Mouse (Mus musculus) urinary bladder, postnatal 4 days (tissue): ENCODE measurements around the gene S1pr4.

Source experiments
- DNase-seq, 2 experiments: peaks; one replicate each; pipeline ENCODE4 v3.0.0; 2021 to 2022; ENCODE audit warnings: low spot score in 2 of 2

The S1pr4 gene

DNA sequence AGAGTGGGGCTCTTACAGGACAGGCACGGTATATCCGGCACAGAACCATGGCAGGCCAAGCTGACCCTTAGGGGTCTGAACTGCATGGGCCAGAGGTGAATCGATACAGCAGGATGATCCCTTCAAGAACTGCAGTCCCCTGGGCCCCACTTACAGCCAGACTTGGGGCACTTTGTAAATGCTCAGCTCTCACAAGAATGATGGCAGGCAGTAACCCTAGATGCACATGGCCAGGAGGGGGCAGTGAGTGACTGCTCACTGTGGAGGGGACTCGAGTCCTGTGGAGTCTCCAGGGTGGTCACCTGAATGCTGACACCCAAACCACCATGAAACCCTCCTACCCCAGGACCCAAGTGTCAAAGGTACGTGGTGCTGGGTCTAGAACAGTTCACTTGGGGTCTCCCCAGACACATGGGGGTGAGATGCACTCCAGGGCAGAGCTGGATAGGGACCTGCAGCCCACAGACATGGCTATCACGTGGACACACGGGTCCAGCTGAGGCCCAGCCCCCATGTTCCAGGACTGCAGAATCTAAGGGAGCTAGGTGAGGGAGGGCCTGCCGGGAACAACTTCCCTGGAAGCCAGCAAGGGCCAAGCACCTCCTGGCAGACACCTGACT is 6.2 kb downstream of the S1pr4 start:
- no peak for DNase-seq

DNA sequence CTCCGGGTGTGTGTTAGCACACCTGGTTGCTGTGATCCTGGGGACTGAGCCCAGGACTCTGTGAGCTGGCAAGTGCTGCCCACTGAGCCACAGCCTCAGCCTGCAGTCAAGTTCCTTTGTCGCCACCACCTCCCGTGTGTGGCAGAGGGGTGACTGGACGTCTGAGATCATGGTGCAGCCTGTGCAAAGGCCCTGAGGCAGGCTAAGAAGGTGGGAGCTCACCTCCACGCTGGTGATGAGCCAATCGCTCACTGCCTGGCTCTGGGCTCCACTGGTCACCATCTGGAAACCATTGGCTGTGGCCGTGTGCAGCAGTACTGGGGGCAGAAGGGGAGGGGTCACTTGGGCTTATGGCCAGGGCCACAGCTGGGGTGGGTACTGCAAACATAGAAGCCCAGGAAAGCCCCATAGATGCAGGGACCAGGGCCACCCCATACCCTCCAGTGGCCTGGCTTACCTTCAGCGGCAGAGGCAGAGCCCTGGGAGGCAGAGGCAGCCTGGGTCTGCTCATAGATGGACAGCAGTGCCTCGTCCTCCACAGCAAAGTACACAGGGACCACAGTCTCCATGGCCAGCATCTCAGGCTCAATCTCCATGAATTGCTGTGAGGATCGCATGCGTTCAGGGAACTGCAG is 7.2 kb downstream of the S1pr4 start:
- DNase-seq, result no peak

DNA sequence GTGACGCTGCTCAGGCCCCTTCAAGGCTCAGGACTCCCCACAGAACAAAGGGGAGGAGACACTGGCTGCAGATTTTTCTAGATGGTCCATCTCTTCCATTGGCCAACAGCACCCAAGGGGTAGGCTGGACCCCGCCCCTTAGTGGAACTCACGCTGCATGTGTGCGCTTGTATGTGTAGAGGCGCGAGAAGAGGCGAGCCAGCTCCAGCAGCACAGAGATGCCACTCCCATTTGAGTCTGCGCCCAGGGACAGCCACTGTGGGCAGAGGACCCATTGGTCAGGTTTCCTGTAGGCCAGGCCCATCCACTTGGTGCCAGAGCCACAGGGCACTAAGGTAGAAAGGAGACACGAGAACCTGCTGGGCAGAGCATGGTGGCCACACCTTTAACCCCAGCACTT is 8.9 kb downstream of the S1pr4 start:
- no peak for DNase-seq

DNA sequence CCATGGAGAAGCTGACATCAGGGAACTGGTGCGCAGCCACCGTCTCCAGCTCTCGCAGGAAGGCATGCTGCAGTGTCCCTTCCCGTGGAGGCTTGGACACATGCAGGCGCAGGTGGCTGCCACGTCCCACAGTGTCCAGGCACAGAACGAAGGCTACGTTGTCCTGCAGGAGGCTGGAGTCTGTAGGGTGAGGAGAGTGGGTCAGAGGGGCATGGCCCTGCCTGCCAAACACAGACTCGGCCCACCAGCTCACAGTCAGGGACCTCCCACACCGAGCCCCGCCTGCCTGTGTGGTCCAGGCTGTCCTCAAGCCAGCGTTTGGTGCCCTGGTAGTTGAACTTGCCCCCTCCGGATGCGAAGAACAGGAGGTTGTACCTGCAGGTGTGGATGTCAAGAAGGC is 10.0 kb downstream of the S1pr4 start:
- no peak for DNase-seq

DNA sequence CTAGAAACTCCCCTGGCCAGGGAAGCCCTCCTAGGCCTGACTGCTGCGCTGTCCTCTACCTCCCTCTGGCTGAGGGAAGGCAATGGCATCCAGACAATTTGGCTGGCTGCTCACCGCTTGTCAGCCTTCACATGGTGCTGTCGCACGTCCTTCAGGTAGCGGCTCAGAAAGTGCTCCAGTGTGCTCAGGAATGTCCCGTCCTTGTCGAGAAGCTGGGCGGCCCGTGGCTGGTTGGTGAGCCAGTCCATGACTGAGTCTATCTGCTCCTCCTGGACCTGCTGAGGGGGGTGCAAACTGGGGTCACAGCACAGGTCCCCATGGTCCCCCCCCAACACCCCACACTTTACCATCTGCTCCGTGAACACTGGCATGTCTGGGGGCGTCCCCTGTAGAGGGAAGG is 11.9 kb downstream of the S1pr4 start:
- DNase-seq, result no peak

DNA sequence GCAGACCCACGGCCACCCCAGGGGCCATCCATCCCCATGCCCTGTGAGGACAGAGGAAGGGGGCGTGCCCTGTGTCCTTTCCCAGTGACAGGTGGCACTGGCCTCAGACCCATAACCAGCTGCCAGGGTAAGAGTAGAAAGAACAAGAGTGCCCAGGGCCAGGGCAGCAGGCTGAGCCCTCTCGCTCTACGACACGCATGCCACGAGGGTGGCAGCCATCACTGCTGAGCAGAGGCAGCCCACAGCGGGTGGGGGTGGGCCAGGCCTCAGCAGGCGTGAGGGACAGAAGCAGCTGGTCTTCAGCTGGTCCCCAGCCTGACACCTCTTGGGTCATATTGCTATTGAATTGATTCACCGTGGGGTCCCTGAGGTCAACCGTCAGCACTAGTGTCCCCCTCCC is 13.4 kb downstream of the S1pr4 start:
- no peak for DNase-seq

DNA sequence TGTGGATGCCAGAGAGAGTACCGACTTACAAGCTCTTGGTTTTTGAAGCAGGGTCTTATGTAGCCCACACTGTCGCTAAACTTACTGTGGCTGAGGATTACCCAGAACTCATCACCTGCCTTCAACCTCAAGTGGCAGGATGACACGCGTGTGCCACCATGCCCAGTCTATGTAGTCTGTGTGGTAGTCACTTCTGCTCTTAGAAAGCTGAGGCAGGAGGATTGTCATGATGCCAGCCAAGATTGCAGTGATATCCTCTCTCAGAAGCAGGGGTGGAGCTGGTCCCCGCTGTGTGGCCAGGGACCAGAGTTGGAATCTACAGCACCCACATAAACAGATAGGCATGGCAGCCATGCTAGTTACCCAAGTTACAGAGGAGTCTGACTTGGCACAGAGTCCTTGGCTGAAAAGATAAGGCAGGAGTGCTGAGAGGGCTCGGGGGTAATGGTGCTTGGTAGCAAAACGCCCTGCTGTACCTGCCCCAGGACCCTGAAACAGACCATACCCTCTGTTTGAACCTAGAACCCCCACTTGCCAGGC is 14.4 kb downstream of the S1pr4 start:
- DNase-seq, result no peak

DNA sequence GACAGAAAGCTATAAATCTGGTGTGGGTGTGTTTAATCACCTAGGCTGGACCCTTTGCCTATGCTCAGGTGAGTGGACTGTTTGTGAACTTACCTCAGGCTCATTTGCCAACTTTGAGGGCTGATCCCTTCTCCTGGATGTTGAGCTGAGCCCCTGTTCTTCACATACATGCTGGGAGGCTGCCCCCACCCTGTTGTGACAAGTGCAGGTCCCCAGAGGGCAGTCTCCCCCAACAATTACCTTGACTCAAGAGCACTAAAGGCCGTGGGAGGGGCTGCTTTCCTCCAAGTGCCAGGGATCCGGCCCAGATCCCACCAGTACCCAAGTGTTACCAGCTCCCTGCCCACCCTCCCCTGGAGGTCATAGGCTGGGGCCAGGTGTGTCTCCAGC is 14.9 kb downstream of the S1pr4 start:
- no peak for DNase-seq

DNA sequence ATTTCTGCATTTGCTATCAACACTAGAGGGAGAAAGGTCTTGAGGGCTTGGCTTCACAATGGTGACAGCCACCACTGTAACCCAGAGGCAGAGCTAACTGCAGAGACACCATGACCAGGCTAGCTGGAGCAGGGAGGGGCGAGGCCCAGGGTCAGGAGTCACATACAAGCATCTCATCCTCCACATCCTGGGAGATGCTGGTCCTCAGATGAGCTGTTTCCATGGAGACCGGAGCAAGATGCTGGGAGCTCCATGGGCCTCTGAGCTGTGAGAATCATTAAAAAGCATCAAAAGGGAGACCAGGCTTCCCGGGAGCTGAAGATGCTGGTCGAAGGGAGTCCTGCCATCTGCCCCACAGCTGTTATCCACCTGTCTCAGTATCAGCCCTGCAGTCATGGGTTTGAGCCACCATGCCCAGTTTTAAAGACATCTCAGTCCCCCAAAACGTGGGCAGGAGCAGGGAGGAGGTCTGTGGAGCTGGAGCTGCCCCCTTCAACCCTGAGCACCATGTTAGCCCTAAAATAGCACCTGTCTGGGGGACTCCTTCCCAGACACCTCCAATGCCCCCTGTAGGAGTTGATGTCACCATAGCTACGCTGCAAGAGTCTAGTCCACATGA is 15.4 kb downstream of the S1pr4 start:
- no peak for DNase-seq

DNA sequence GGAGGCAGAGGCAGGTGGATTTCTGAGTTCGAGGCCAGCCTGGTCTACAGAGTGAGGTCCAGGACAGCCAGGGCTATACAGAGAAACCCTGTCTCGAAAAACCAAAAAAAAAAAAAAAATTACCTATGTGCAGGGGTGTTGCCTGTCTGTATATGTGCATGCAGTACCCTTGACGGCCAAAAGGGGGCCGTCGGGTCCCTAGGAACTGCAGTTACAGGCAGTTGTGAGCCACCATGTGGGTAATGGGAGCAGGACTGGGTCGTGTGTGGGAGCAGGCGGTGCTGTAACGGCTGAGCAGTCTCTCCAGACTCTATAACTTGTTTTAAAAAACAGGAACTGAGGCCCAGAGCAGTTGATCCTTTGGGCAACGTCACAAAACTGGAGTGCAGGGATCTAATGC is 15.9 kb downstream of the S1pr4 start:
- DNase-seq, result no peak

DNA sequence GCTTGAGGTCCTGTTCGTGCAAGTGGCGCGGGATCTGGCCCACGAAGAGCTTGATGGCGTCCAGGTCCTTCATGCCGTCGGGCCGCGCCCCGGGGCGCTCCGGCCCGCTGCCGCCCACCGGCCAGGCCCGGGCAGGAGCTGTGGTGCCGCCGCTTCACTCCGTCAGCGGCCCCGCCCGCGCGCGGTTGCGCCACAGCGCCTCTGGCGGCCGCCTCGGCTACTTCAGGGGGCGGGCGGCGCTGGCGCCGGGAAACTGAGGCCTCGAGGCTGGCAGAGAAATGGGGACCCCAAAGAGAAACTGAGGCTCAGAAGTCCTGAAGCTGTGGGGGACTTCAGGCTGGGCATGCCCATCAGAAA is 17.4 kb downstream of the S1pr4 start, which contains the start of gene Celf5:
Gene Celf5, minus strand, starts transcription at position 177 of the 357 bp plus-strand sequence.
- peak in 1 of 2 experiments; percentile 34 for DNase-seq

DNA sequence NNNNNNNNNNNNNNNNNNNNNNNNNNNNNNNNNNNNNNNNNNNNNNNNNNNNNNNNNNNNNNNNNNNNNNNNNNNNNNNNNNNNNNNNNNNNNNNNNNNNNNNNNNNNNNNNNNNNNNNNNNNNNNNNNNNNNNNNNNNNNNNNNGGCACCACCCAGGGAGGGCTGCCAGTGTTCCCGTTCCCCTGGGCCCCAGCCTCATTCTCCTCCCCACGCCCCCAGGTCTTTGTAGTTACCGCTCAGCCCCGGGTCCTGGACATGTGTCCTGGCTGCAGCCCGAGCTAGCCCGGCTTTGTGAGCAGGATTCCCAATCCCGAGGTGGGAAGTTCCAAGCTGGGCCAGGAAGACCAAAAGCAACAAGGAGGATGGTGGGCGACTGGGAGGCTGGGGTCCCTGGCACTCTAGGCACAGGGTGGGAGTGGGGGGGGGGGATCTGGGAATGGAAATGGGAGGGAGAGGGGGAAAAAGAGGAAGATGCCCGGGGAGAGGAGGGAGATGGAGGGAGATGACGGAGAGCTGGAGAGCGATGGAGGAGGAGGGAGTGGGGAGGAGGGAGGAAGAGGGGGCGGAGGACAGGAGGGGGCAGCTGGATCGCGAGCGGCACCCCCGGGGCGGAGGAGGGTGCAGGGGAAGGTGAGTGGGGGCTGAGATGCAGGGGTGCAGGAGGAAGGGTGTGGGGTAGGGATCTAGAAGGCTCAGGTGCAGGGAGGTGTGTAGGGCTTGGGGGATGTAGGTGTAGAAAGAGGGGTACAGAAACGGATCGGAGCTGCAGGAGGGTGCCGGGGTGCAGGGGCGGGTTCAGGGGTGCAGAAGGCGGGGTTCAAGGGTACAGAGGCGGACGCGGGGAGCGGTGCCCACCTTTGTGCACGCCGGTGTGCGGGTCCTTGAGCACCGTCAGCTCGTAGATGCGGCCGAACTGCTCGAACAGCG is 18.1 kb downstream of the S1pr4 start:
- peak in 1 of 2 experiments; percentile 17 for DNase-seq

DNA sequence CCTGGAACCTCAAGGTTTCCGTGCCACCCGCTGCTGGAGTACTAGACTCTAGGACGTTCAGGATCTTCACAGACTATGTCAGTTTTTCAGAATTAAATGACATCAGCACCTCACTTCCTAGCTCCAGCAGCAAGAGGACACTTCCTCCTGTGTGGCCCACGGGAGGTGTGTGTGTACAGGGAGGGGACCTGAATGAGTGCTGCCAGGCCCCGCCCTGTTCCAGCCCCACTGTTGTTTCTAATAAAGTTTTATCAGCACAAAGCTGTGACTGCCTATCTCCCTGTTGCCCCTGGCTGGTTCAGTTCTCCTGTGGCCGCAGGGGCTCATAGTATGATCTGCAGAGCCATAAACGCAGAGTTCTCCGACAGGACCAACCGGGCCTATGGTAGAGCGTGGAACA is 25.5 kb downstream of the S1pr4 start:
- DNase-seq, result no peak

DNA sequence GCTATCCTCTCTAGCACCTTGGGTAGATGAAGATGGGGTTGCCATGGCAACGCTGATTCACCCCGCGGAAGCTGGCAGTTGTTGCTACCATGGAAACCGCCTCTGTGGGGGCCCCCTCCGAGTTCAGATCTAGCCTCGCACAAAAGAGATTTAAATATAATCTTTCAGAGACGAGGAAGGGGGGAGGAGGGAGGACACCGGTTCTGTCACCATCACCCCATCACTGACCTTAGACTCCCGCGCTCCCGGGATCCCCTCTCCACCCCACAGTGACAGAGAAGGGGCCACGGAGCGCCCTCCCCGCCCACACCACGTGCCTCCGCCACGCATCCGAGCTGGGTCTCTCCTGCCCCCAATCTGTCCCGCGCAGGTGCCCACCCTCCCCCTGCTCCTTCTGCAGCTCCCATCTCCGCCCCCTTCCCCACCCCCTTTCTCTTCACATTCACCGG is 26.9 kb downstream of the S1pr4 start:
- DNase-seq, result no peak

DNA sequence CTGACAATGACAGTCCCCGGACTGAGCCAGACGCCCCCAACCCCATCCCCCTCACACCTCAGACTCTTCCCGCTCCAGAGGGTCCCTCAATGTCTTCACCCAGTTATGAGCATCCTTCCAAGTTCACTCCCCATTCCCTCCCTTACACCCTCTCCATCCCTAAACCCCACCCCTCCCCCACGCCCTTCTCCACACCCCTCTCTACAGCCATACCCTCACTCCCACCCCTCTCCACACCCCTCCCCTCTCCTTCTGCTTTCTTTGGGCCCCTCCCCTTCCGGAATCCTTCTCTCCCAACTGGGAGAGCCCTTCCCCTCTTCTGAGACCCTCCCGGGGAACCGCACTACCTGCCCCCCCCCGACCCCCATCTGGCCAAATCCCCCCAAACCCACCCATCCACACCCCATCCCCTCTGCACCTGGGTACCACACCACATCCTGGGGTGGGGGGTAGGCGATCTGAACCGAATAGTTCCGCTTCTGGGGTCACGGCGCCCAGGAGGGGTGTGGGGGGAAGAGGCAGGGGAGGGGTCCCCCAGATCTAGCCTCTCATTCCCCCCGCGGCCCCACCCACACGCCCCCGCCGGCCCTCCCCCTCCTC is 27.4 kb downstream of the S1pr4 start:
- DNase-seq, result no peak

DNA sequence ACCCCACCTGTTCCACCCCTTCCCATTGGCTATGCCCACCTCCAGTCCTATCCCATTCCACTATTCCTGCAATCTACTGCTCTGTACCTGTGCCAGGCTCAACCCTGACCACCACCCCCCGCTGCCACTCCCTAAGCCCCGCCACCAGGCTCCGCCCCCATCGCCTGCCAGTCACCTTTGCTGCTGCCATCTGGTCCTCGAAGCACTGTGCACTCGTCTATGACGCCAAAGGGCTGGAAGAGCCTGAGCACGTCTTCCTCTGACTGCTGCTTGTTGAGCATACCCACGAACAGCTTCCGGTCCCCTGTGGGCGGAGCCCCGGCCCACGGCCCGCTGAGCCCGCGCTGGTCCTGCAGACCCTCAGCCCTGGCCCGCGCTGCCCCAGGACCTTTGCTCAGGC is 29.5 kb downstream of the S1pr4 start:
- DNase-seq, result no peak

DNA sequence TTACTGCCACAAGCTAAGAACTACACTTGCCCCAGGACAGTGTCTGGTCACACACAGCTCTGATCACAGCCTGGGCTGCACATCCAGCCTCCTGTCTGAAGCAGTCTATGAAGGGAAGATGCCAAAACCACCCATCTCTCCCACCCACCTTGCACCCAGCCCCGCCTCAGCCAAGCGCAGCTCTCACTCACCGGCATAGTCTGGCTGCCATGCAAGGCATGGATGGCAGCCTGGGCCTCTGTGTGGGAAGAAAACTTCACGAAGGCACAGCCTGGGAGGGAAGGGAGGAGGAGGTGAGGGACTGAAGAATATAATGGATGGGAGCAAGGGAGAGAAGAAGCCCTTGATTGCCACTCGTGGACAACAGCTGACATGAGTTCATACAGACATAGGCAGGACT is 30.7 kb downstream of the S1pr4 start:
- no peak for DNase-seq

DNA sequence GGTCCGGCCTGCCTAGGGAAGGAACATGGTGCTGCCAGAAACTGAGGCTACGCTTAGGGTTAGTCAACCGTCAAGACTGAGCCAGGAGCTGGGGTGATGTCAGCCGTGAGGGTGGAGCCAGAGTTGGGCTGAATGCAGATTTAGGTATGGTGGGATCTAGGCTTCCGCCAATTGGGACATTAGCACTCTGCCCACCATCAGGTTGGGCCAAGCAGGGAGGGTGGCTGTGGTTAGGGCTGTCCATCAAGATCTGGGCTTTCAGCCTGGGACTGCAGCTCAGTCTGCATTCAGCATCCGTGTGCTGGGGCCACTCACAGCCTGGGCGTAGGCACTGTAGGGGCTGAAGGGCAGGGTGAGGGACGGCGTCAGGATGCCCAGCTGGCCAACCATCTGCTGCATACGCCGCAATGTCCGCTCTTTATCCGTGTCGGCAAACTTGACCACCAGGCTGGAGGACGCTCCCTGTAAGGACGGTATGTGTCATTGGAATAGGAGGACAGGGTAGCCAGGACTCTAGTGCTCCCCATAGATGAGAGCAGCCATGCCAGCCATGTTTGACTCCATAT is 32.2 kb downstream of the S1pr4 start:
- DNase-seq, result no peak

DNA sequence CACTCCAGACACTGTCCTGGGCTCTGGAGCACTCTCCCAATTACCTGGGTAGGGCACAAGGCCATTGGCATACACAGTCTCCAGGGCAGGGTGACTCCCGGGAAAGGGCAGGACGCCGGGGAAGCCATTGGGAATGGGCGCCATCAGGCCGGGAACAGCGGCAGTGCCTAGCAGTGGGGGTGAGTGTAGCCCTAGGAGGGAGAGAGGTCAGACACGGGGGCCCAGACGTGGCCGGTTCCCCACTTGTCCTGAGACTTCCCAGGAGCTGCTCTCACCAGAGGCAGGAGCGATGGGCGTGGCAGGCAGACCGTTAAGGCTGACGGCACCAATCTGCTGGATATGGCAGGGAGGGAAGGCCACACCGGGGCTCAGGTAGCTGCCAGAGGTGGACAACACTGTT is 33.1 kb downstream of the S1pr4 start:
- DNase-seq, result no peak

DNA sequence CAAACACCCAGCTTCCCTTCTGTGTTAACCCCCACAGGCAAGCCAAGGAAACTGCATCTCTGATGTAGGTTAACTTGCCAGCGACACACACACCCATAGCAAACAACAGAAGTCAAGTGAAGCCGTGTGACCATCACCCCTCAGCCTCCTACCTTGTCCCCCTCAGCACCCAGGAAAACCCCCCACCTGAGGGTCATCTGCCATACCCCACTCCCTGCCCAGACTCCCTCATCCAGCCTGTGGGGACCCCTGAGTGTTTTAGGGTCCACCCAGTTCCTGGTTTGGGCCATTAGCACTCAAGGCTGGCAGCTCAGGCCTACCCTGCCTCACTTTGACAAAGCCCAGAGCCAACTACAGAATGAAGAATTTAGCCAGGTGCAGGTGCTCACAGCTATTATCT is 33.9 kb downstream of the S1pr4 start:
- peak in 1 of 2 experiments; percentile 53 for DNase-seq

DNA sequence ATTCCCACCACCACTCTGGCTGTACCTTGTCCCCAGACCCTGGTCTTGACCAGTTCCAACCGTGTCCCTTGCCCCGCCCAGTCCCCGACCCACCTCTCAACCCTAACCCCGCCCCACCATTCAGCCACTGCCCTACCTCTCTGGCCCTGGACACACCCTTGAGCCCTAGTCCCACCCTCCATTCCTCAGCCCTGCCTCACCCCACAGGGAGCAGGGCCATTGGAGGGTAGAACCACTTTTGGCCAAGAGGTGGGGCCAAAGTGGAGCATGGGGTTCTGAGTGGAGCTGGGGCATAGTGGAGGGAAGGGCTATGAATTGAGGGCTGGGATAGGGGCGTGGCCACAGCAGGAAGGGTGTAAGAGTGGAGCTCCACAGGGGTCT is 34.7 kb downstream of the S1pr4 start:
- DNase-seq, result peak in 1 of 2 experiments; percentile 59
